Mouse (Mus musculus) cerebellum, postnatal 4 days (tissue): ENCODE measurements around the gene Pdzd4.

Experiments used
- DNase-seq, 2 experiments: peaks; one replicate each; pipeline ENCODE4 v3.0.0; 2022; ENCODE audit warnings: low spot score in 2 of 2, mixed read lengths in 1 of 2

The Pdzd4 gene

GRCm38 (mm10) chrX:73786364-73787224, 38.2 kb downstream of the Pdzd4 start, which contains the start of the genes Idh3g and Ssr4:
Idh3g (minus strand) TSS chrX:73786897.
Ssr4 (plus strand) TSS chrX:73787028.
- DNase-seq = peak; percentile 69 to 86

DNA sequence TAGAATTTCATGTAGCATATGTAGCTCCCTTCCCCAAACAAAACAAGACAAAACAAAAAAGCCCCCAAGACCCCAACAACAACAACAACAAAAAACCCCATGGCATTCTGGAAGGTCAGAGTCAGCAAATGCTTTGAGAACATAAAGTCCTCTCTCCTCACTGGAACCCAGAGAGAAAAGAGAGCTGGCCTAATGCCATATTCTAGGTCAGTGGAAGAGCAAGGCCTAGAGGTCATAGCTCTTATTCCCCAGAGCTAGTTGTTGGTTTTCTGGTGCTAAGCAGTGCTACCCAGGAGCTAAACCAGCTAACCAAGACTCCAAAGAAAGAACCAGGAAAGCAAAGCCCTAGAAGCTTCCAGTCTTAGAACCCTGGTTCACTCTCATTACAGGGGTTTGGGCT, 39.1 kb downstream of the Pdzd4 start:
- DNase-seq = no peak

- no peak for DNase-seq
These were observed 42.5 kb downstream of the Pdzd4 start for GRCm38 (mm10) chrX:73782227-73782626.

- DNase-seq = no peak
These were observed 49.8 kb downstream of the Pdzd4 start for GRCm38 (mm10) chrX:73774802-73775483.

DNA sequence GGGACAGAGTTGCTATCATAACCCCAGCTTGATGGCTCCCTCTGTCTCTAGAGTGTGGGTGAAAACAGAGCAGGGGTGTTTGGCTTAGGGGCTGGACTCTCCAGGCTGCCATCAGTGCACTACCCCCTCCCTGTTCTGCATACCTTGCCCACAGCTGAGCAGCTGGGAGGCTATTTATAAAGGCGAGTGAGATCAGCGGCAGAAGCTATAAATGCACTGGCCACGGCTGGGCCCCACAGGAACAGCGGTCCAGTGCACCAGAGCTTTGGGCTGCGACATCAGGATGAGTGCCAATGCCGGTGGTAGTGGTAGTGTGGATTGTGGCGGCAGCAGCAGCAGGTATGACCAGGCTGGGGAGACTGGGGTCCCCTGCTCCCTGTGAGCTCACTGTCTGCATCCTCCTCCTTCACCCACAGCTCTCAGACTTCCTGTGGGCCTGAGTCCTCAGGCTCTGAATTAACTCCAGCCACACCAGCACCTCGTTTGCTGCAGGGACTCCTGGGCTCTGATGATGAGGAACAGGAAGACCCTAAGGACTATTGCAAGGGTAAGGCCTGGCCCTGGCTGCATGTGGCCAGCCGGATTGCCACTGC, 50.5 kb downstream of the Pdzd4 start, which contains the start of gene Srpk3:
Srpk3 (plus strand) TSS at position 238 of the 593 bp plus-strand sequence.
- DNase-seq = no peak

DNA sequence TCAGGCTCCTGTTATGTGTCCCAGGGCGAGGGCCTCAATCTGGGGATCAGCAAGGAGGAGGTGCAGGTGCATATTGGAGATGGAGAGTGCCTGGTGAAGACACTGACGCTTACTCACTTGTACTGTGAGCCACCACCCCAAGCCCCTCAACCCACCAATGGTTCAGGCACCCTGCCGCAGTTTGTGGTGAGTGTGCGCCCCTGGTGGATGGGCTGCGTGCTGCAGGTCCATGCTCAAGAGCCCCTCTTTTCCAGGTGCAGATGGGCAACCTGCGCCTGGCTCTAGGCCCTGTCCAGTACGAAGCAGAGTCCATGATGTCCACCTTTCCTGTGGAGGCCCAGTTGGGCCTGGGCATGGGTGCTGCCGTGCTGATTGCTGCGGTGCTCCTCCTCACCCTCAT, 57.5 kb downstream of the Pdzd4 start:
- no peak for DNase-seq

DNA sequence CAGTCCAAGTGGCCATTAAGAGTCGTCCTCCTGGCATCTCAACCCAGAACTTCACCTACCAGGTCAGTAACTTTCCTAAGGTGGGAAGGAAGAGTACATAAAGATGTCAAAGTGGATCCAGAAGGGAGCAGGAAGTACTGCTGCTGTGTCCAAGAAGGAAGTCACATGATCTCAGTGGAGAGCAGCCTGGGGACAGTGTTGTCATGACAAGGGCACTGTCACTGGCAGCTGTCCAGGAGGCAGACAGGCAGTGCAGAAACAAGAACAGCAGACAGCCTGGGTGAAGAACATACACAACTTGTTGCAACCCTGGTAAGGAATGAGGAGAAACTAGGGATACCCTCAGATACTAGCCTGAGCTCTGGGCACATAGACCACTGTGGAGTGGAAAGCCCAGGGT, 59.5 kb downstream of the Pdzd4 start:
- DNase-seq = peak in 1 of 2 experiments; percentile 26

GRCm38 (mm10) chrX:73758611-73759290, 66.0 kb downstream of the Pdzd4 start:
- DNase-seq = peak in 1 of 2 experiments; percentile 39

DNA sequence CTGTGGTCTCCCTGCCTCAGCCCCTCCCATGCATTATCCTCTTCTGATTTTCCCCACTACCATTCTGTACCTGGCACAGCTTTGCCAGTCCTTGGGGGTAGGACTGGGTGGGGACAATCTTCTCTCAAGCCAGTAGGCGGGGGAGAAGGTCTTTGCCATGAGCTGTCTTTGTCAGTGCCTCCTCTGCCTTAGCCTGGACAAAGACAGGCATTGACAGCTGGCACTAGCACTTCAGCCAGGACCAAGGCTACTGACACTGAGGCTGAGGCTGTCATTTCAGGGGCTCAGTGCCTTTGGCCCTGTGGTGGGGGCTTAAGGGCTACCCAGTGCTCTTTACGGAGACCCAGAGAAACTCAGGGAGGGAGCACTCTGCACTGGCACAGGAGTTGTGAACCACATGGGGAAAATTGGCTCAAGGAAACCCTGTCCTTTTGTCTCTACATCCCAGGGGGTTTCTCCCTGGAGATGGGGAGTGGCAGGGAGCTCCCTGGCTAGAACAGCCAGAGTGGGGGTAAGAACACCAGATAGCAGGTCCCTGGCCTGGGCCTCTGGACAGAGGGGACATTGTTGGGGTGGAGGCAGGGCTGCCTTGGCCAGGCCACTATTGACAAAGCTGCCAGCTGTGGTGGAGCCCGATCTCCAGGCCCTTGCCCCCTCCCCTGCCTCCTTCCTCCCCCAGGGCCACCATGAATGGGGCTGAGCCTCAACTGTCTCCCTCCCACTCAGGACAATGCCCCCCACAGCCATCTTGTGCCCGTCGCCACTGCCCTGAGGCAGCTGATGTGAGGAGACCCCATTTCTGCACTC, 68.2 kb downstream of the Pdzd4 start, which contains the start of gene Plxnb3:
Plxnb3 (plus strand) TSS at position 757 of the 807 bp plus-strand sequence.
- no peak for DNase-seq

DNA sequence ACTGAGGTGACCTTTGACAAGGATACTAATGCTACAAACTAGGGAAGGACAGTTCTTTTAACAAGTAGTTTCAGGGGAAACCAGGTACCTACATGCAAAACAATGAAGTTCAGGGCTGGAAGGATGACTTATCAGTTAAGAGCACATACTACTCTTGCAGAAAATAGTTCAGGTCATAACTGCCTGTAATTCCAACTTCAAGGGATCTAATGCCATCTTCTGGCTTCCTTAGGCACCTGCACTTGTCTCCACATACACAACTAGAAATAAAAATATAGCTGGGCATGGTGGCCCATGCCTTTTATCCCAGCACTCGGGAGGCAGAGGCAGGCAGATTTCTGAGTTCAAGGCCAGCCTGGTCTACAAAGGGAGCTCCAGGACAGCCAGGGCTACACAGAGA, 75.8 kb downstream of the Pdzd4 start:
- no peak for DNase-seq

GRCm38 (mm10) chrX:73744774-73745481, 79.8 kb downstream of the Pdzd4 start:
- DNase-seq = no peak
